Mouse (Mus musculus) kidney, embryonic 16.5 days (tissue): ENCODE measurements around the gene Anapc16. TPM values are rescaled to one million over a fixed set of nuclear protein-coding genes. Genes with fewer than 3 reads are reported as not detected.

Experiments used
- ATAC-seq: fragments of 200-750 bp; cut with Nextera tagmentation; 2 replicates; pipeline ENCODE4 v1.8.0; 2017; ENCODE audit warnings: moderate TSS enrichment; ENCODE audit not compliant: low FRiP score, low TSS enrichment
- H3K27ac ChIP-seq: fragments of 300-500 bp; sonication (generic); 2 replicates; pipeline ENCODE4 v1.5.1; 2014; ENCODE audit warnings: low read length
- H3K27me3 ChIP-seq: fragments of 300-500 bp; sonication (generic); 2 replicates; pipeline ENCODE4 v1.6.1; 2014; ENCODE audit warnings: low read length, control low read depth, mixed read lengths; ENCODE audit not compliant: insufficient read depth
- H3K36me3 ChIP-seq: fragments of 300-500 bp; sonication (generic); 2 replicates; pipeline ENCODE4 v1.6.1; 2014; ENCODE audit warnings: low read length, control low read depth, mixed read lengths; ENCODE audit not compliant: insufficient read depth
- H3K4me1 ChIP-seq: fragments of 300-500 bp; sonication (generic); 2 replicates; pipeline ENCODE4 v1.6.1; 2014; ENCODE audit warnings: low read length, control low read depth, mixed read lengths; ENCODE audit not compliant: insufficient read depth
- H3K4me2 ChIP-seq: fragments of 300-500 bp; sonication (generic); replicated peaks from 2 replicates; pipeline ENCODE4 v1.6.1; 2014; ENCODE audit warnings: low read depth, low read length
- H3K4me3 ChIP-seq: fragments of 300-500 bp; sonication (generic); 2 replicates; pipeline ENCODE4 v1.5.1; 2014; ENCODE audit warnings: mild to moderate bottlenecking, low read length
- H3K9ac ChIP-seq: fragments of 300-500 bp; sonication (generic); replicated peaks from 2 replicates; pipeline ENCODE4 v1.6.1; 2014; ENCODE audit warnings: low read length
- H3K9me3 ChIP-seq: fragments of 300-500 bp; sonication (generic); 2 replicates; pipeline ENCODE4 v1.6.1; 2016; ENCODE audit warnings: low read length, control low read depth
- WGBS: fragments of 180-500 bp; shearing (Covaris S2); extraction: QIAGEN DNeasy Blood & Tissue Kit; methylation state at CpG from one replicate; pipeline ENCODE4 v1.1.7; 2014; 5-methylcytosine and 5-hydroxymethylcytosine counted together
- polyA plus RNA-seq: library from polyadenylated mRNA; unstranded; fragments of >200 nt; fragmentation: Nextera tagmentation; extraction: Ambion mirVana; gene quantifications from 2 replicates; pipeline ENCODE4 v1.2.1, GENCODE M21; 2015

The Anapc16 gene
- polyA plus RNA-seq, 1 experiment from 2014 or later: 93.6 TPM

DNA sequence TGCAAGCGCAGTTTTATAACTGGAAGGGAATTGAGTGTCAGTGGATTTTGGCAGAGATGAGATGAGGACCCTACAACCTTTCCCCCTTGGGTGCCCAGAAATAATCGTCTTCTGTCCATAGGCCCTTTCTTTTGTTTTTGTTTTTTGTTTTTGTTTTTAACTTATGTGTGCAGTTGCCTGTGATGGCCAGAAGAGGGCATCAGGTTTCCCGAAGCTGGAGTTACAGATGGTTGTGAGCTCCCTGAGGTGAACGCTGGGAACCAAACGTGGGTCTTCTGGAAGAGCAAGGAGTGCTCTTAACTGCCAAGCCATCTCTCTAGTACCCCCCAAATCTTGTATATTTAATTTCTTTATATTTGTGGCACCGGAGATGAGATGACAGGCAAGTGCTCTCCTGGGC, 36.2 kb downstream of the Anapc16 start:
- Histone ChIP-seq H3K27ac (no peak overlapping the region), H3K9ac (no peak overlapping the region), H3K4me3 (no peak overlapping the region), H3K27me3 (no peaks in the 10 kb centered on the region), H3K4me2 (no peak overlapping the region), H3K36me3 (no peaks in the 10 kb centered on the region), H3K4me1 (peaks cover 30% of the 10 kb centered on the region), H3K9me3 (no peaks in the 10 kb centered on the region)
- 91% methylated on average over 6 of the region's 6 CpGs for WGBS
- ATAC-seq: no peak

DNA sequence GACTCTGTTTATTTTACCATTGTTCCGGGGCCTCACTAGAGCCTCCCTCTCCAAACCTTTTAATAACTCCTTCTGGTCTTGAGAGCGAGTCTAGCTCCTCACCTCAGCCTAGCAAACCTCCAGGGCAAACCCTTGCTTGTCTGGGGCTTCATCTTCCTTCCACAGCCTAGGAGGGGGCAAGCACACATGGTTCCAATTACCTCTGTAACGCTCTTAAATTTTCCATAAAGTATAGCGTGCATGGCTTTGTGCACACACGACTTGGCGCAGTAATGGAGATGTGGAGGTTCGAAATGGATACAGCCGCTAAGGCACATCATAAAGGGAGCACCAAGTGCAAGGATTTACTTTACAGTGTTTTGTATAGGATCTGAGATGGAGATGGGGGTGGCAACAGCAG, 37.1 kb downstream of the Anapc16 start:
- Histone ChIP-seq H3K4me3 (no peak overlapping the region), H3K27me3 (no peaks in the 10 kb centered on the region), H3K9ac (no peak overlapping the region), H3K4me2 (no peak overlapping the region), H3K4me1 (peaks cover 30% of the 10 kb centered on the region), H3K36me3 (no peaks in the 10 kb centered on the region), H3K9me3 (no peaks in the 10 kb centered on the region), H3K27ac (peak overlapping the region; percentile 19)
- WGBS: 36% methylated on average over 8 of the region's 8 CpGs
- ATAC-seq: no peak

DNA sequence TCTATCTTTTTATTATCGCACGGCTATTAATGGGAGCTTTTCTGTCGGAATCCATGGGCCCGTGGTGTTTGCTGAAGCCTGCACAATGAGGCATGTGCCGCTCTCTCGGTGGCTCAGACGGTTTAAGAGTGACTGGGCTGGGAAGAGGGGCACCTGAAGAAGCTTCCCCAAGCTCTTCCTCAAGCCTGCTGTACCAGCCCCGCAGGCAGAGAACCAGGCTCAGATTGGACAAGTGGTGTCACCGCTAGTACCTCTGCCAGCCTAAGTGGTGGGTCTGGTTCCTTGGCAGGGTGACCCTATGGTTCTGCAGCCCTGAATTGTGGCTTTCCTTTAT, 37.6 kb downstream of the Anapc16 start:
- Histone ChIP-seq H3K4me3 (no peak overlapping the region), H3K9me3 (no peaks in the 10 kb centered on the region), H3K4me2 (no peak overlapping the region), H3K9ac (no peak overlapping the region), H3K27me3 (no peaks in the 10 kb centered on the region), H3K4me1 (peaks cover 25% of the 10 kb centered on the region), H3K36me3 (no peaks in the 10 kb centered on the region), H3K27ac (peak overlapping the region; percentile 19)
- ATAC-seq: no peak
- WGBS: 30% methylated on average over 9 of the region's 9 CpGs

DNA sequence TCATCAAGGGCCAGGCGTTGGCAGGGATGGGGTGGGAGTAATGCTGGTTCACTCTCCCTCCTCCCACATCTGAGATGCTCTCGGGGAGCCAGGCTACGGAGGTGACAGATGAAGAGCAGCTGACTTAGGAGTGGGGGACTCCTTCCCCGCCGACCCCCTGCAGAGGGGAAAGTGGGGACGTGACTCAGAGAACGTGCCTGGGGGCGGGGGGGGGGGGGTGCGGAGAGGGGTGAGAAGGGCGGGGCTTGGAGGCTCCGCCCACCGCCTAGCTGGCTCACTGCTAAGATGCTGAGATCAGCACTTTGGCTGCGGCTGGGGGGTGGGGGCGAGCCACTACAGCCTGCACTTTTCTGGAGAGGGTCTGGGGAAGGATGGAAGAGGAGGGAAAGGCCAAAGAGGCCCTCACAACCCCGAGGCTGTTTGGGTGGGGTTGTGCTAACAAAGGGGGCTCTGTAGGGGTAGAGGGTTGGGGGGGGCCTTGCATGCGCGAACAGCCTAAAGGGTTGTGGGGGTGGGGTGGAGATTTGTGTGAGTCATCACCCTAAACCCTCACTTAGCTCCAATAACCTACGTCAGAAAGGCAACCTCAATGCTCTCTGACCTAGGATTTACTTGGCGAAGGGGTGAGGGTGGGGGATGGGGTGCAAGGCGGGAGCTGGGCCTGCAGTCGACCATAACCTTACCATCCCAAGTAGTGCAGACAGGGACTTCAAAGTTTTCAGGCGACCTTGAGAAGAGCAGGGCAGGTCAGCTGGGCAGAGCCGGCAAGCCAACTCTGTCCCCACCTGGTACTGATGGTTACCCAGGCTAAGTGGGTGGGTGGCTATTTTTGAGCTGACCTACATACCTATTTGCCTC, 38.2 kb downstream of the Anapc16 start:
- H3K36me3 ChIP-seq: no peaks in the 10 kb centered on the region
- H3K4me2 ChIP-seq: peak overlapping the region; percentile 46
- no peaks in the 10 kb centered on the region for H3K9me3 ChIP-seq
- H3K4me1 ChIP-seq: peaks cover 23% of the 10 kb centered on the region
- peak overlapping the region; percentile 71 for H3K27ac ChIP-seq
- peak; percentile 69 for ATAC-seq
- WGBS: 6% methylated on average over 16 of the region's 23 CpGs
- no peaks in the 10 kb centered on the region for H3K27me3 ChIP-seq
- peak overlapping the region; percentile 18; the same call in 1 of the 2 replicates for H3K4me3 ChIP-seq
- H3K9ac ChIP-seq: peak overlapping the region; percentile 54; the same call in 1 of the 2 replicates

DNA sequence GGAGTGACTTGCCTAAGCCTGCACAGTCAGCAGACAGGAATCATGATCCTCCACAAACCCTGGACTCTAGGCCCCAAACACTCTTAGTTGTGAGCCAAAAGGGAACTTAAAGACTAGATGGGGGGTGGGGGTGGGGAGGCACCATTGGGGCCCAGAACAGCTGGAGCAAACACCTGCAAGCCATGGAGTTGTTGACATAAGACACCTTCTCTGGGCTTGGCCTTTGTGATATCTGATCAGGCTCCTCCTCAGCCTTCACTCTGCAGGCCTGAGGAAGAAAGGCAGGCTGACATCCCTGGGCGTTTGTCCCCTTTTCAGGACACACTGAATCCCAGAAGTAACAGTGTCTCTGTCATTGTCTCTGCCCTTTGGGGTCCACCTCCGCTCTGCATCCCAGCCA, 39.3 kb downstream of the Anapc16 start:
- H3K27me3 ChIP-seq: no peaks in the 10 kb centered on the region
- WGBS: 62% methylated on average over 2 of the region's 2 CpGs
- no peak overlapping the region for H3K4me3 ChIP-seq
- H3K9me3 ChIP-seq: no peaks in the 10 kb centered on the region
- peak overlapping the region; percentile 71 for H3K27ac ChIP-seq
- ATAC-seq: no peak
- H3K4me1 ChIP-seq: peaks cover 23% of the 10 kb centered on the region
- no peak overlapping the region for H3K4me2 ChIP-seq
- no peak overlapping the region for H3K9ac ChIP-seq
- no peaks in the 10 kb centered on the region for H3K36me3 ChIP-seq

DNA sequence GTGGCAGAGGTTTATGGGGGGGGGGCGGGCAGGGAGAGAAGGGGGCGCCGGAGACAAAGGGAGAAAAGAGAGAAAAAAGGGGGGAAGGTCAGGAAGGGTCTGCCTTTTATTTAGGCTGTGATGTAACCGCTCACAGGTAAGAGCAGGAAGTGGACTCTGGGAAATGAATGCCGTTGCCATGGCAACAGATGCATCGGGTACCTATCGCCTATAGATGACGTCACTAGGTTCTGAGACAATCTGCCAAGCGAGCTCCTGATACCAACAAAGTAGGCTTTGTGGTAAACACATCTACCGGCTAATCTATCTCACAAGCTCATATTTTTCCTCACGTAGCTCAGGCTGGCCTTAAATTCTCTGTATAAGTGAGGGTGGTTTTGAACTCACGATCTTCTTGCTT, 43.4 kb downstream of the Anapc16 start:
- Histone ChIP-seq H3K27ac (no peak overlapping the region), H3K4me2 (no peak overlapping the region), H3K9me3 (no peaks in the 10 kb centered on the region), H3K4me3 (no peak overlapping the region), H3K4me1 (peaks cover 25% of the 10 kb centered on the region), H3K36me3 (no peaks in the 10 kb centered on the region), H3K9ac (no peak overlapping the region), H3K27me3 (0 out of 2 replicates have a peak, but pooled peaks cover 3% of the 10 kb centered on the region)
- no peak for ATAC-seq
- WGBS: 79% methylated on average over 12 of the region's 12 CpGs

DNA sequence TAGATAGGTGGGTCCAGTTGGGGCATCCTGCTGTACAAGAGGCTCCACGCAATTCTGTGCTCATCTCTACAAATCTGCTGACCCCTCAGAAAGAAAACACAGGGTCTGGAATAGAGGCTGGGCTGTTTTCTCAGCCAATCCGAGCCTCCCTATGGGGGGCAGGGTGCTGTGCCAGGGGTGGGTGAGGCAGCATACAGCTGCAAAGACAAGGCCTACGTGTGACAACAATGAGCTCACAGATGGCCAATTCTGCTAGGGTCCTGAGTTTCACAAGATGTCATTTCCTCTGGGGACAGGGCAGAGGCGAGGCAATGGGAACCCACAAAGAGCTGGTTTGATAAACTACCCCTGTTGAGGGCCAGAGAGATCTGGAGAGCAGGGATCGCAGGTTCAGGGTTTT, 44.5 kb downstream of the Anapc16 start:
- no peak overlapping the region for H3K27ac ChIP-seq
- 59% methylated on average over 5 of the region's 5 CpGs for WGBS
- ATAC-seq: no peak
- no peak overlapping the region for H3K4me3 ChIP-seq
- H3K4me1 ChIP-seq: peaks cover 16% of the 10 kb centered on the region
- no peak overlapping the region for H3K4me2 ChIP-seq
- no peaks in the 10 kb centered on the region for H3K9me3 ChIP-seq
- H3K36me3 ChIP-seq: no peaks in the 10 kb centered on the region
- no peak overlapping the region for H3K9ac ChIP-seq
- H3K27me3 ChIP-seq: 0 out of 2 replicates have a peak, but pooled peaks cover 3% of the 10 kb centered on the region

DNA sequence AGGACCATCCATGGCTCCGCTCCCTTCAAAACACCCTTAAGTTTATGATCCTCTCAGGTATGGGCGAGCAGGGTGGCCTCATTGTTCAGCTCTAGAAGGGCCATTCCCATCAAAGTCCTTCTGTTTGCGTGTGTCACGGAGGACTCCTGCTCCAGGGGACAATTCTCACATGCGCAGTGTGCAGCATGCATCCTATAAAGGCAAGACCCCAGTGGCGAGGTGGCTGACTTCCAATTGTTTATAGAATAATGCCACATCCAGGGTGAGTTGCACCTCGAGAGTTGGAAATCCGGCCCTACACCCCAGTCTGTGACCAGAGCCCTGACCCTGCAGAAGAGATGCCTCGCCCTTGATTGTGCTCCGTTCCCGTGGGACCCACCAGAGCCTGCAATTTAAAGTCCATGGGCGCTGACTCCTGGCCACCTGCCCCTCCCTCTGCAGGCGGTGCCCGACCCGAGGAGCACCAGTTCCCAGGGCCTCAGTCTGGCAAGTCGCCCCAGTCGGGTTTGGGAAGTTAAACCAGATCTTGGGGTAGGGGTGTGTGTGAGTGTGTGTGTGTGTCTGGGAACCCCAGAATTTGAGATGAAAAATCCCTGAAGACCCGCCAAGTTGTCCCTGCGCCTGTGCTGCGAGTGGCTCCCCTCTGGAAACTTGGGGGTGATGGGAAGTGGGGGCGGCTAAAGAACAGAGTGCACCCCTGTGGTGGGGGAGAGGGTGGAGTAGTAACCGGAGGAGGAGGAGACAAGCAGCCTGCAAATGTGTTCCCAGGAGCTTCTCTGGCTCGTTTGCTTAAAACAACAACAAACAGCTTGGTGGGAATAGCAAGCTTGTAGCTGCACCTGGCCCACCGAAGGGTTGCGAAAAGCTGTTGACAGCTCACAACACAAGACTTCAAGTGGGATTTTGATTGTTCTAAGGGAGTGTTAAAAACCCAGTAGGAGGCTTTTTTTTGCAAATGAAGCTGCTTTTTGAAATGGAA, 45.5 kb downstream of the Anapc16 start:
- 21% methylated on average over 25 of the region's 25 CpGs for WGBS
- H3K9me3 ChIP-seq: no peaks in the 10 kb centered on the region
- H3K36me3 ChIP-seq: no peaks in the 10 kb centered on the region
- H3K4me3 ChIP-seq: peak overlapping the region; percentile 1; the same call in 1 of the 2 replicates
- H3K27me3 ChIP-seq: 0 out of 2 replicates have a peak, but pooled peaks cover 3% of the 10 kb centered on the region
- H3K9ac ChIP-seq: peak overlapping the region; percentile 35; the same call in 1 of the 2 replicates
- H3K27ac ChIP-seq: no peak overlapping the region
- H3K4me2 ChIP-seq: peak overlapping the region; percentile 40
- peaks cover 26% of the 10 kb centered on the region for H3K4me1 ChIP-seq
- ATAC-seq: no peak

DNA sequence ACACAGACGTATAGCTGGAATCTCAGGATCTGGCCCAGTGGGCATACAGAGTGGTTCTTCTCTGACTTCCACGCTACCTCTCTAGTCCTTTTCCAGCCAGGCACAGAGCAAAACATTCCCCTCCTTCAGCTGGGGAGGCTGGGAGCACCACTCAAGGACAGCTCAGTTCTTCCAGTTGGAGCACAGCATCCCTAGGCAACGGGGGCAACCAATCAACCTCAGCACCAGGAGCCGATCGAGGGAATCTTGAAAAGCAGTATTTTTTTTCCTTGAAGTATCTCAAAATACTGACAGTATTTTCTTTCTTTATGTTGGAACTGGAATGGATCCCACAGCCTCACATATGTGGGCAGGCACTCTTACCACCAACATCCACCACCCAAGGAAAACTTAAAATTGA, 46.3 kb downstream of the Anapc16 start:
- H3K4me3 ChIP-seq: no peak overlapping the region
- H3K9me3 ChIP-seq: no peaks in the 10 kb centered on the region
- H3K36me3 ChIP-seq: no peaks in the 10 kb centered on the region
- no peak overlapping the region for H3K27ac ChIP-seq
- H3K27me3 ChIP-seq: 0 out of 2 replicates have a peak, but pooled peaks cover 3% of the 10 kb centered on the region
- WGBS: 61% methylated on average over 5 of the region's 5 CpGs
- H3K4me2 ChIP-seq: no peak overlapping the region
- no peak overlapping the region for H3K9ac ChIP-seq
- H3K4me1 ChIP-seq: peaks cover 26% of the 10 kb centered on the region
- no peak for ATAC-seq
